Mouse (Mus musculus) hindbrain, embryonic 13.5 days (tissue): Measurements from ENCODE around the gene Atp2b2. TPM values are rescaled to one million over a fixed set of nuclear protein-coding genes. Genes with fewer than 3 reads are reported as not detected.

Experiments used
- ATAC-seq: fragments of 200-750 bp; cut with Nextera tagmentation; 2 replicates; pipeline ENCODE4 v1.8.0; 2017; ENCODE audit warnings: moderate TSS enrichment; ENCODE audit not compliant: low FRiP score
- H3K27ac ChIP-seq: fragments of 300-500 bp; sonication (generic); 2 replicates; pipeline ENCODE4 v1.5.1; 2015; ENCODE audit warnings: inconsistent platforms, mild to moderate bottlenecking, moderate library complexity
- H3K27me3 ChIP-seq: fragments of 300-500 bp; sonication (generic); 2 replicates; pipeline ENCODE4 v1.6.1; 2015; ENCODE audit warnings: mild to moderate bottlenecking, inconsistent platforms
- H3K36me3 ChIP-seq: fragments of 300-500 bp; sonication (generic); 2 replicates; pipeline ENCODE4 v1.6.1; 2015; ENCODE audit warnings: mild to moderate bottlenecking, inconsistent platforms
- H3K4me1 ChIP-seq: fragments of 300-500 bp; sonication (generic); replicated peaks from 2 replicates; pipeline ENCODE4 v1.6.1; 2015; ENCODE audit warnings: inconsistent platforms
- H3K4me2 ChIP-seq: fragments of 300-500 bp; sonication (generic); 2 replicates; pipeline ENCODE4 v1.6.1; 2015; ENCODE audit warnings: inconsistent platforms, mild to moderate bottlenecking, moderate library complexity
- H3K4me3 ChIP-seq: fragments of 300-500 bp; sonication (generic); 2 replicates; pipeline ENCODE4 v1.5.1; 2015; ENCODE audit warnings: mild to moderate bottlenecking, inconsistent platforms
- H3K9ac ChIP-seq: fragments of 300-500 bp; sonication (generic); 2 replicates; pipeline ENCODE4 v1.6.1; 2015; ENCODE audit warnings: mild to moderate bottlenecking, inconsistent platforms
- H3K9me3 ChIP-seq: fragments of 300-500 bp; sonication (generic); 2 replicates; pipeline ENCODE4 v1.6.1; 2016; ENCODE audit warnings: inconsistent platforms
- WGBS: fragments of 180-500 bp; shearing (Covaris S2); methylation state at CpG from one replicate; pipeline ENCODE4 v1.1.7; 2015; 5-methylcytosine and 5-hydroxymethylcytosine counted together
- polyA plus RNA-seq: library from polyadenylated mRNA; unstranded; fragments of >200 nt; fragmentation: Nextera tagmentation; extraction: Ambion mirVana; gene quantifications from 2 replicates; pipeline ENCODE4 v1.2.1, GENCODE M21; 2015

Atp2b2 gene
- polyA plus RNA-seq, 1 experiment from 2014 or later = 24.6 TPM

- Histone ChIP-seq H3K9ac (no peak overlapping the region), H3K27me3 (peaks cover 12% of the 10 kb centered on the region; the same call in 1 of the 2 replicates), H3K4me2 (no peak overlapping the region), H3K9me3 (no peaks in the 10 kb centered on the region), H3K4me1 (peaks cover 12% of the 10 kb centered on the region), H3K4me3 (no peak overlapping the region), H3K36me3 (no peaks in the 10 kb centered on the region), H3K27ac (no peak overlapping the region)
- ATAC-seq = no peak
- WGBS = 93% methylated on average over 4 of the region's 4 CpGs
Observed at GRCm38 (mm10) chr6:113896023-113896422, 146.4 kb downstream of the Atp2b2 start.

GRCm38 (mm10) chr6:113894008-113894407 lies 148.4 kb downstream of the Atp2b2 start:
- no peak for ATAC-seq
- Histone ChIP-seq H3K4me2 (no peak overlapping the region), H3K4me3 (no peak overlapping the region), H3K36me3 (no peaks in the 10 kb centered on the region), H3K27me3 (peaks cover 13% of the 10 kb centered on the region; the same call in 1 of the 2 replicates), H3K9ac (no peak overlapping the region), H3K27ac (no peak overlapping the region), H3K4me1 (peaks cover 29% of the 10 kb centered on the region), H3K9me3 (no peaks in the 10 kb centered on the region)
- 90% methylated on average over 3 of the region's 3 CpGs for WGBS

- Histone ChIP-seq H3K27me3 (peaks cover 18% of the 10 kb centered on the region; the same call in 1 of the 2 replicates), H3K4me1 (peaks cover 46% of the 10 kb centered on the region), H3K27ac (peak overlapping the region; percentile 90), H3K9me3 (no peaks in the 10 kb centered on the region), H3K36me3 (no peaks in the 10 kb centered on the region), H3K4me3 (peak overlapping the region; percentile 70), H3K9ac (peak overlapping the region; percentile 87), H3K4me2 (peak overlapping the region; percentile 91)
- WGBS = 49% methylated on average over 13 of the region's 13 CpGs
- ATAC-seq = peak; percentile 9; the same call in 1 of the 2 replicates
Observed at GRCm38 (mm10) chr6:113892091-113892674, 150.2 kb downstream of the Atp2b2 start.

GRCm38 (mm10) chr6:113891225-113891967 lies 151.0 kb downstream of the Atp2b2 start:
- H3K9me3 ChIP-seq = no peaks in the 10 kb centered on the region
- H3K4me3 ChIP-seq = peak overlapping the region; percentile 70
- WGBS = under 1% methylated on average over 40 of the region's 49 CpGs
- H3K4me1 ChIP-seq = peaks cover 54% of the 10 kb centered on the region
- peak; percentile 77 for ATAC-seq
- H3K36me3 ChIP-seq = no peaks in the 10 kb centered on the region
- H3K27ac ChIP-seq = peak overlapping the region; percentile 90
- peak overlapping the region; percentile 91 for H3K4me2 ChIP-seq
- peak overlapping the region; percentile 87 for H3K9ac ChIP-seq
- H3K27me3 ChIP-seq = peaks cover 18% of the 10 kb centered on the region; the same call in 1 of the 2 replicates

DNA sequence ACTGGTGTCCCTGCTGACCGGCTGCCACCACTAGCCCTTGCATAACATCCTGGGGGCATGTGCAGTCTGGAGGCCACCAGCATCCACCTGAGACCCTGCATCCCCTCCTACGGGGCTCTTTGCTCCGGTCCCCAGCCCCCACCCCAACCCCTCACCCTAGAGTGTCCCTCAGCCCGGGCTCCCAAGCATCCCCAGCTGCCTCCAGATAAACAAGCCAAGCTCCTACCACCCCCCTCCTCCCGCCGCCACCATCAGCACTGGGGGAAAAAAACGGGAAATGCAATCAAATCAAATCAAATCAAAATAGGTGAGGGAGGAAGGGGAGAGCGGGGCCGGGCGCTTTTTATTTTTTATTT lies 151.6 kb downstream of the Atp2b2 start:
- H3K27me3 ChIP-seq = peaks cover 18% of the 10 kb centered on the region; the same call in 1 of the 2 replicates

GRCm38 (mm10) chr6:113890023-113890857 lies 152.2 kb downstream of the Atp2b2 start:
- peaks cover 54% of the 10 kb centered on the region for H3K4me1 ChIP-seq
- H3K4me2 ChIP-seq = peak overlapping the region; percentile 91
- H3K36me3 ChIP-seq = no peaks in the 10 kb centered on the region
- H3K27me3 ChIP-seq = peaks cover 18% of the 10 kb centered on the region; the same call in 1 of the 2 replicates
- peak; percentile 33 for ATAC-seq
- WGBS = 8% methylated on average over 16 of the region's 16 CpGs
- H3K9me3 ChIP-seq = no peaks in the 10 kb centered on the region
- H3K27ac ChIP-seq = peak overlapping the region; percentile 90
- H3K9ac ChIP-seq = peak overlapping the region; percentile 87
- peak overlapping the region; percentile 70 for H3K4me3 ChIP-seq

More for the DNA sequence above, 151.6 kb downstream of the Atp2b2 start:
- Histone ChIP-seq H3K27ac (peak overlapping the region; percentile 90), H3K9ac (peak overlapping the region; percentile 87), H3K36me3 (no peaks in the 10 kb centered on the region), H3K4me2 (peak overlapping the region; percentile 91), H3K4me3 (peak overlapping the region; percentile 70), H3K4me1 (peaks cover 54% of the 10 kb centered on the region), H3K9me3 (no peaks in the 10 kb centered on the region)
- under 1% methylated on average over 10 of the region's 10 CpGs for WGBS
- peak; percentile 57 for ATAC-seq

DNA sequence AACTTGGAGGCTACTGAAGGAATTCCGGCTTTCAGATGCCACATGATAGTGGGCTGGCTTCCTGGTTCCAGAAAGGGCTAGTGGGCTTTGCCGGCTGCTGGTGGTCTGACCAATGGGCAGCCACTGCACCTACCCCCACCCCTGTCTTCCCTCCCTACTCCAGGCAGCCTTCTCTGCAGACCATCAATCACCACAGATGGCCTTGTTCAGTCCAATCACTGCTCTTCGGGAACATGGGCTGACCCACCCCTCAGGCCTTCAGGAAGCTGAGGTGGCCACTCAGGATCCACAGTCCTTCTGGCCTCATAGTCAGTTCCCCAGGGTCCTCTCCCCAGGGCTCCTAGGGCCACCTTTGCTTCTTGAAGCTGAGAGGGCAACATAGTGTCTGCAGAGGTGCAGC lies 153.2 kb downstream of the Atp2b2 start:
- H3K9me3 ChIP-seq = no peaks in the 10 kb centered on the region
- 41% methylated on average over 3 of the region's 3 CpGs for WGBS

GRCm38 (mm10) chr6:113886886-113887285 lies 155.5 kb downstream of the Atp2b2 start:
- ATAC-seq = no peak
- Histone ChIP-seq H3K4me2 (no peak overlapping the region), H3K4me3 (no peak overlapping the region), H3K27me3 (peaks cover 5% of the 10 kb centered on the region; the same call in 1 of the 2 replicates), H3K4me1 (peaks cover 65% of the 10 kb centered on the region), H3K9me3 (no peaks in the 10 kb centered on the region), H3K36me3 (no peaks in the 10 kb centered on the region), H3K27ac (no peak overlapping the region), H3K9ac (no peak overlapping the region)

More for the DNA sequence above, 153.2 kb downstream of the Atp2b2 start:
- Histone ChIP-seq H3K27me3 (peaks cover 18% of the 10 kb centered on the region; the same call in 1 of the 2 replicates), H3K4me3 (peak overlapping the region; percentile 70), H3K4me2 (peak overlapping the region; percentile 91), H3K36me3 (no peaks in the 10 kb centered on the region), H3K27ac (peak overlapping the region; percentile 90), H3K9ac (peak overlapping the region; percentile 87), H3K4me1 (peaks cover 54% of the 10 kb centered on the region)
- no peak for ATAC-seq

- whole genome bisulfite sequencing = 69% methylated on average over 4 of the region's 4 CpGs
Observed at GRCm38 (mm10) chr6:113884806-113885205, 157.6 kb downstream of the Atp2b2 start.

DNA sequence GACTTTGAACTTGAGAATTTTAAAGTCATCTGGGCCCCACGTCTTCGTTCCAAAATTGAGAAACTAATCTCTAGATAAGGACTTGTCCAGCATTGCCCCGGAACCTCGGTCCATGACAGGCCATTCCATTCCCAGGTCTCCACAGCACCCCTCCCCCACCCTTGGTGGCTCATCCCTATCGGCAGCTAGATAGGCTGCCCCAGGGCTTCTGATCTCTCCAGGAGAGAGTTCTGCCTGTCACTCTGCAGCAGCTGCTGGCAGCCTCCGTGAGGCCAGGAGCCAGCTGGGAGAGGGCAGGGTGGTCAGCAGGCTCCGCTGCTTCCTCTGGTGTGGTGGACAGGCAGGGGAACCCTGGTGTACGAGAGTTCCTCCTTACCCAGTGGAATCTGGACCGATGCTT lies 159.2 kb downstream of the Atp2b2 start:
- peak overlapping the region; percentile 30 for H3K9ac ChIP-seq
- 42% methylated on average over 9 of the region's 9 CpGs for WGBS
- no peaks in the 10 kb centered on the region for H3K9me3 ChIP-seq
- H3K27ac ChIP-seq = no peak overlapping the region
- peaks cover 39% of the 10 kb centered on the region for H3K4me1 ChIP-seq
- no peak overlapping the region for H3K4me2 ChIP-seq
- no peaks in the 10 kb centered on the region for H3K36me3 ChIP-seq
- no peak overlapping the region for H3K4me3 ChIP-seq
- ATAC-seq = no peak
- H3K27me3 ChIP-seq = no peaks in the 10 kb centered on the region

More at GRCm38 (mm10) chr6:113884806-113885205, 157.6 kb downstream of the Atp2b2 start:
- Histone ChIP-seq H3K9ac (no peak overlapping the region), H3K27me3 (0 out of 2 replicates have a peak, but pooled peaks cover 5% of the 10 kb centered on the region), H3K36me3 (no peaks in the 10 kb centered on the region), H3K9me3 (no peaks in the 10 kb centered on the region), H3K4me2 (no peak overlapping the region), H3K27ac (no peak overlapping the region), H3K4me3 (no peak overlapping the region), H3K4me1 (peaks cover 51% of the 10 kb centered on the region)
- no peak for ATAC-seq

GRCm38 (mm10) chr6:113882396-113882795 lies 160.0 kb downstream of the Atp2b2 start:
- H3K27ac ChIP-seq = no peak overlapping the region
- no peak overlapping the region for H3K4me2 ChIP-seq
- H3K36me3 ChIP-seq = no peaks in the 10 kb centered on the region
- H3K27me3 ChIP-seq = no peaks in the 10 kb centered on the region
- H3K4me1 ChIP-seq = peaks cover 32% of the 10 kb centered on the region
- no peaks in the 10 kb centered on the region for H3K9me3 ChIP-seq
- no peak overlapping the region for H3K4me3 ChIP-seq
- H3K9ac ChIP-seq = no peak overlapping the region
- 64% methylated on average over 7 of the region's 7 CpGs for WGBS
- no peak for ATAC-seq
